Mouse (Mus musculus) erythroblast, embryonic 14.5 days (primary cell): ENCODE measurements around the gene Enho.
"Not testable (repeated sequence)": the region's sequence is repeated elsewhere in the genome, so short reads cannot be mapped to it uniquely, and the experiment has no call there.

ENCODE experiments used
- GATA1 ChIP-seq: IDR thresholded peaks from 2 replicates; pipeline ENCODE4 v1.6.1; 2012; ENCODE audit warnings: low read length, inconsistent platforms, mixed read lengths
- TAL1 ChIP-seq: IDR thresholded peaks from 3 replicates; pipeline ENCODE4 v1.6.1; 2012; ENCODE audit warnings: low read length, inconsistent platforms, mixed read lengths

DNA sequence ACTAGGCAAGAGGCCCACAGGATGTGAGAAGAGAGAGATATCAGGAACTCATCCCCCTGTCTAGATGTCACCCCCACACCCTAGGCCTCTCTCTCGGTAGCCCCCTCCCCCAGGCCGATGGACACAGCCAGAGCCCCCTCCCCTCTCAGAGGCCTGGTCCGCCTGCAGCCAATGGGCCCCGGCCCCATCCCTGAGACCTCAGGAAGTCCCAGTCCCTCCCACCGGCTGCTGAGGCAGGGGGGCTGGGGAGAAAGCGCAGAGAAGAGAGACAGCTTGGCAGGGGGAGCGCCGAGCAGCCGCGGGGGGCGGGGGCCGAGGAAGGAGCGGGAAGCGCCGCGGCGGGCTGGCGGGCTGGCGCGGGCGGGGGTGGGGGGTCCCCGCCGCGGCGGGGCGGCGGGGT lies 43.2 kb upstream of the Enho start:
- TF ChIP-seq TAL1, GATA1: not testable (repeated sequence)
